24 mouse cellular contexts compared by ENCODE assay signal in the genomic region with DNA sequence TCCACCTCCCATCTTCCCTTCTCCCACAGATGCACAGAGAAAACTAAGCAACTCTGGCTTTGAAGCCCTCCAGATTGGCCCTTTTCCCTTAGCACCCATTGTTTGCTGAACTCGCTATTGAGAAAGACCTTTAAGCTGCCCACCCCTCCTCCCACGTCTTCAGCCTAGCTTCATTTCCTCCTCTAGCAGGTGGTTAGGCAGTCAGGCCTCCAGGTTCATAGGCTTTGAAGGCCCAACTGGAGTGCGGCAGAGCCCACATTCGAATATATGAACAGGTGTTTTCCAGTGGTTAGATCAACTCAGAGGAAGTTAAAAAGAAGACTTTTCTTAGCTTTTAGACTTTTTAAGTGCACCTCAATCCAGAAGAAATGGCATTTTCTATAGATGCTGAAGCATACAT.
A peak's percentile ranks its signal among the peaks of the same experiment; 100 is the strongest.
DNase-seq lines count a peak whose midpoint lies in the region; ATAC-seq and TF ChIP-seq lines count a peak whose summit lies in the region.
"Had no signal": no experiment of that assay in that cellular context is flagged by ENCODE, and none has a peak within 500 bp of the region (broad histone marks: within the 10 kb centered on the region; RNA-seq: fewer than 3 reads in every experiment).

No protein-coding gene starts in this region.

- TF ChIP-seq CTCF in intestine, postnatal 0 days (IDR thresholded peaks at IDR 0.05; ENCODE audit: low read depth), result no peak

- DNase-seq in A20 (ENCODE audit: low read depth, low spot score), result peak; percentile 79
- peak; percentile 52 for DNase-seq in naive thymus-derived CD4-positive, alpha-beta T cell, adult 2 months (ENCODE audit: low read depth)
- DNase-seq in thymus, postnatal 25 days, result peak; percentile 74
- DNase-seq in layer of hippocampus, postnatal 25 days (ENCODE audit: extremely low spot score in 1 of 2, low spot score in 1 of 2), result no peak
- no peak for DNase-seq in gastrocnemius, postnatal 25 days
- DNase-seq: B cell, adult 2 months; cerebellum, adult 2 months; gastrocnemius, adult 2 months; heart, adult 18-20 months; kidney, adult 9 months; kidney, postnatal 14 days; liver, embryonic 13.5 days; lung, adult 2 months; midbrain, embryonic 14.5 days; retina, postnatal 1 day; right cerebral cortex, postnatal 25 days; spleen, adult 18-20 months had no signal

- H3K4me3 ChIP-seq in intestine, postnatal 0 days (ENCODE audit: low read depth, low read length), result no peak overlapping the region
- H3K4me3 ChIP-seq: gastrocnemius, adult 2 months; heart, embryonic 12.5 days; intestine, embryonic 15.5 days; liver, embryonic 13.5 days; neural tube, embryonic 13.5 days had no signal

- peak; percentile 87 for ATAC-seq in CD4-positive, CD25-positive, alpha-beta regulatory T cell, adult 4 months
- ATAC-seq in intestine, postnatal 0 days, result no peak
- ATAC-seq: forebrain, embryonic 14.5 days; intestine, embryonic 15.5 days had no signal

- no peak overlapping the region for H3K27ac ChIP-seq in intestine, postnatal 0 days (ENCODE audit: low read depth, low read length)
- H3K27ac ChIP-seq: gastrocnemius, adult 2 months; hindbrain, embryonic 14.5 days; intestine, embryonic 15.5 days; liver, embryonic 13.5 days; neural tube, embryonic 13.5 days had no signal

- WGBS in intestine, postnatal 0 days, result 54% methylated on average over 4 of the region's 4 CpGs

- H3K27me3 ChIP-seq in intestine, postnatal 0 days (replicated peaks; ENCODE audit: control insufficient read depth, insufficient read depth, low read length), result no peaks in the 10 kb centered on the region
- H3K27me3 ChIP-seq: heart, embryonic 12.5 days; intestine, embryonic 15.5 days; liver, embryonic 13.5 days; neural tube, embryonic 13.5 days had no signal

- no peaks in the 10 kb centered on the region for H3K9me3 ChIP-seq in intestine, postnatal 0 days (ENCODE audit: control insufficient read depth)
- H3K9me3 ChIP-seq: heart, embryonic 12.5 days; intestine, embryonic 15.5 days; liver, embryonic 13.5 days; neural tube, embryonic 13.5 days had no signal

- no peaks in the 10 kb centered on the region for H3K4me1 ChIP-seq in intestine, postnatal 0 days (replicated peaks; ENCODE audit: control insufficient read depth, insufficient read depth, low read length)
- H3K4me1 ChIP-seq: heart, embryonic 12.5 days; intestine, embryonic 15.5 days; liver, embryonic 13.5 days; neural tube, embryonic 13.5 days had no signal

- H3K9ac ChIP-seq in intestine, postnatal 0 days (ENCODE audit: low read depth, low read length), result no peak overlapping the region
- H3K9ac ChIP-seq: heart, embryonic 12.5 days; hindbrain, embryonic 14.5 days; intestine, embryonic 15.5 days; liver, embryonic 13.5 days; neural tube, embryonic 13.5 days had no signal

- no peak overlapping the region for H3K4me2 ChIP-seq in intestine, postnatal 0 days (replicated peaks; ENCODE audit: low read depth)
- H3K4me2 ChIP-seq: heart, embryonic 12.5 days; hindbrain, embryonic 14.5 days; intestine, embryonic 15.5 days; liver, embryonic 13.5 days; neural tube, embryonic 13.5 days had no signal

- no peaks in the 10 kb centered on the region for H3K36me3 ChIP-seq in intestine, postnatal 0 days (ENCODE audit: control insufficient read depth, insufficient read depth)
- H3K36me3 ChIP-seq: heart, embryonic 12.5 days; intestine, embryonic 15.5 days; liver, embryonic 13.5 days; neural tube, embryonic 13.5 days had no signal

Comparison
In these comparisons a context has a peak if more than half of its experiments do, and no peak if none do; other contexts are left out.
1. DNase-seq: peak in A20 (single experiment), naive thymus-derived CD4-positive, alpha-beta T cell, adult 2 months (single experiment) and thymus, postnatal 25 days (single experiment); none in layer of hippocampus, postnatal 25 days (0 of 2) and gastrocnemius, postnatal 25 days (single experiment).